Mouse (Mus musculus): ENCODE results near the gene Clgn. TPM values are rescaled to one million over a fixed set of nuclear protein-coding genes. Genes with fewer than 3 reads are reported as not detected.
A peak's percentile ranks its signal among the peaks of the same experiment; 100 is the strongest.
"Not testable (repeated sequence)": the region's sequence is repeated elsewhere in the genome, so short reads cannot be mapped to it uniquely, and the experiment has no call there.

The Clgn gene
- polyA plus RNA-seq, 1 experiment from 2014 or later: 2.9 TPM

GRCm38 (mm10) chr8:83428621-83429020 is 39.0 kb downstream of the Clgn start:
- not testable (repeated sequence) for DNase-seq (ENCODE audit: low spot score); H3K27ac ChIP-seq; H3K27me3 ChIP-seq (ENCODE audit: insufficient read depth, poor library complexity, severe bottlenecking); H3K4me1 ChIP-seq (replicated peaks); H3K4me3 ChIP-seq; H3K9me3 ChIP-seq
- peaks cover 12% of the 10 kb centered on the region for H3K36me3 ChIP-seq
- 92% methylated on average over 3 of the region's 3 CpGs for WGBS

DNA sequence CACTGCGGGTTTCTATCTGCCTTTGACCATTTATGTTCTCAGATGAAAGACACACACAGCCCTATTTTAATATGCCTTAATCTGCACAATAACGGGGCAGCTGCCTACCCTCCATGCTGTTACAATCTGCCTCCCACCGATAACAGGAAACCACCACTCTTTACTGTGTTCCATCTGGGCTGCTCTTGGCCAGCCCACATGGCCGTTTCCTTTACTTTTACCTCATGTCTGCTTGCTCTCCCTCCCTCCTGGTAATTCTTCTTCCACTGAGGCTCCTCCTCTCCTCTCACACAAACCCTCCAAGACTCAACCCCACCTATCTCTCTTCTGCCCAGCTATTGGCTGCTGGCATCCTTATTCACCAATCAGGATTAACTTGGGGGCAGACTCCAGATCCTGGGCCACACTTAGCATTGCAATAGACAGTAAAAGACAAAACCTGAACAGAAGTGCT is 39.4 kb downstream of the Clgn start:
- peaks cover 5% of the 10 kb centered on the region; the same call in 1 of the 2 replicates for H3K4me1 ChIP-seq (replicated peaks)
- H3K9me3 ChIP-seq: no peaks in the 10 kb centered on the region
- no peaks in the 10 kb centered on the region for H3K27me3 ChIP-seq (ENCODE audit: insufficient read depth, poor library complexity, severe bottlenecking)
- H3K27ac ChIP-seq: no peak overlapping the region
- 67% methylated on average over 4 of the region's 4 CpGs for WGBS
- H3K4me3 ChIP-seq: no peak overlapping the region
- no peak for DNase-seq (ENCODE audit: low spot score)
- H3K36me3 ChIP-seq: peaks cover 16% of the 10 kb centered on the region

DNA sequence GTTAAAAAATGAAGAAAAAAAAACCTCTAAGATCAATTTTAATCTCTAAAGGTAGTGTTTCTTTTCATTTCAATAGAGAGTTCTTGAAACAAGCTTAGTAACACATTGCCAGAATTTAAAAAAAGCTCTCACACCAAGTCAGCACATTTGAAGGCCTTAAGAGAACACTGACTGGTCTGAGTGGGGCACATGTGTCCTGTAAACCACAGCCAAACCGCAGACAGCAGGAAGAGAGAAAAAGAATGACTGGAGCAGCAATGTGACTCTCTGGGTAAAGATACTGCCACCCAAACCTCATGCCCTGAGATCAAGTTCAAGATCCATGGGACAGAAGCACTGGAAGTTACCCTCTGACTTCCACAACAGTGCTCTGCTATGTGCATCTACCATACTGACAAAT is 47.4 kb downstream of the Clgn start:
- peaks cover 42% of the 10 kb centered on the region for H3K36me3 ChIP-seq
- no peak for DNase-seq (ENCODE audit: low spot score)
- no peaks in the 10 kb centered on the region for H3K9me3 ChIP-seq
- no peak overlapping the region for H3K4me3 ChIP-seq
- no peak overlapping the region for H3K27ac ChIP-seq
- H3K4me1 ChIP-seq (replicated peaks): peaks cover 15% of the 10 kb centered on the region
- WGBS: 77% methylated on average over 1 of the region's 1 CpGs
- H3K27me3 ChIP-seq (ENCODE audit: insufficient read depth, poor library complexity, severe bottlenecking): no peaks in the 10 kb centered on the region

DNA sequence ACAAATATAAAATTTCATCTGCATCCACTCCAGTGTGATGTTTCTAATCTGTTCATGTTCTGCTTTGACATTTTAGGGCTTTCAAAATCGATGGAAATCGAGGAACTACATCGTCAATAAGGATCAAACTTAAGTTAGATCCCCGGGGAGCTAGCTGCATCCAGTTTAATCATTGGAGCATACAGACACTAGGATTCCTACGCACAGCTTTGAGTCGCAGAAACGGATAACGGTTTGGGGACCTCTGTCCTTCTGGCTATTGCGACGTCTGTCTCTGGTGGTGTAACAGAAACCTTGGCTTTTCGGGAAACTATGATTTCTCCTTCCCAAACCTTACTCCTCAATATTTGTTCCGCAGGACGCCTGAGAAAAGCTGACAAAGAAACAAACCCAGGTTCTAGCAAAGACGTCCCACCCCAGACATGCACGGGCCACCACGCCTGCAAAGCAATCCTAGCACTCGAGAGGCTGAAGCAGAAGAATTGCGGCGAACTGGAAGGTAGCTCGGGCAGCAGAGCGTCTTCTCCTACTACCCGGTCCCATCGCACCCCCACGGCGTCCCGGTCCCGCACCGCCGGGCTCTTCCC is 52.1 kb downstream of the Clgn start:
- Histone ChIP-seq H3K4me1 (replicated peaks) (peaks cover 20% of the 10 kb centered on the region), H3K27ac (peak overlapping the region; percentile 96), H3K4me3 (peak overlapping the region; percentile 90), H3K9me3 (no peaks in the 10 kb centered on the region), H3K36me3 (peaks cover 14% of the 10 kb centered on the region), H3K27me3 (ENCODE audit: insufficient read depth, poor library complexity, severe bottlenecking) (no peaks in the 10 kb centered on the region)
- WGBS: 2% methylated on average over 29 of the region's 29 CpGs
- no peak for DNase-seq (ENCODE audit: low spot score)

GRCm38 (mm10) chr8:83442243-83443051 is 52.8 kb downstream of the Clgn start:
- peak overlapping the region; percentile 96 for H3K27ac ChIP-seq
- H3K27me3 ChIP-seq (ENCODE audit: insufficient read depth, poor library complexity, severe bottlenecking): no peaks in the 10 kb centered on the region
- no peaks in the 10 kb centered on the region for H3K9me3 ChIP-seq
- peaks cover 7% of the 10 kb centered on the region for H3K36me3 ChIP-seq
- peaks cover 20% of the 10 kb centered on the region for H3K4me1 ChIP-seq (replicated peaks)
- WGBS: under 1% methylated on average over 64 of the region's 64 CpGs
- peak overlapping the region; percentile 90 for H3K4me3 ChIP-seq
- DNase-seq (ENCODE audit: low spot score): peak; percentile 99

GRCm38 (mm10) chr8:83443052-83443400 is 53.4 kb downstream of the Clgn start:
- no peak for DNase-seq (ENCODE audit: low spot score)
- 36% methylated on average over 5 of the region's 5 CpGs for WGBS
- peaks cover 20% of the 10 kb centered on the region for H3K4me1 ChIP-seq (replicated peaks)
- no peaks in the 10 kb centered on the region for H3K9me3 ChIP-seq
- no peaks in the 10 kb centered on the region for H3K27me3 ChIP-seq (ENCODE audit: insufficient read depth, poor library complexity, severe bottlenecking)
- H3K4me3 ChIP-seq: peak overlapping the region; percentile 90
- peaks cover 1% of the 10 kb centered on the region for H3K36me3 ChIP-seq
- peak overlapping the region; percentile 96 for H3K27ac ChIP-seq

DNA sequence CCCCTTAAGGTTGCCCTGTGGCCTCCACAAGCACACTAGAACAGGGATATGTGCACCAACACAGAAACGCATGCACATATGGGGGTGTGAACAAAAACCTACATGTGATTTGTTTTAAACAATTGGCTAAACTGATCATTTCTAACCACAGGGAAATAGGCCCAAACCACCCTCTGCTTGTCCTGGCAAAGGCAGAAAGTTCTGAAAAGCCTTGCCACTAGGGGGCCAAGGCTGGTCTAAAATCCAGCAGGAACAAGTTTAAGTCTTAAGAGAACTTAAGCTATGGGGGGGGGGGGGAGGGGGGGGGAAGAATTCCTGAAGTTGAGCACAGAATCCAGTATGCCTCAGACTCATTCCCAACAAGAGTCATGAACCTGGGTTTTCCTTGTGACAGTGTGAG is 60.3 kb downstream of the Clgn start:
- no peaks in the 10 kb centered on the region for H3K9me3 ChIP-seq
- no peak overlapping the region for H3K27ac ChIP-seq
- H3K36me3 ChIP-seq: no peaks in the 10 kb centered on the region
- H3K4me3 ChIP-seq: no peak overlapping the region
- WGBS: 76% methylated on average over 1 of the region's 1 CpGs
- peak; percentile 28 for DNase-seq (ENCODE audit: low spot score)
- H3K27me3 ChIP-seq (ENCODE audit: insufficient read depth, poor library complexity, severe bottlenecking): no peaks in the 10 kb centered on the region
- peaks cover 6% of the 10 kb centered on the region; the same call in 1 of the 2 replicates for H3K4me1 ChIP-seq (replicated peaks)

GRCm38 (mm10) chr8:83451056-83451455 is 61.4 kb downstream of the Clgn start:
- Histone ChIP-seq H3K27me3 (ENCODE audit: insufficient read depth, poor library complexity, severe bottlenecking) (no peaks in the 10 kb centered on the region), H3K4me1 (replicated peaks) (peaks cover 6% of the 10 kb centered on the region; the same call in 1 of the 2 replicates), H3K36me3 (no peaks in the 10 kb centered on the region), H3K27ac (no peak overlapping the region), H3K9me3 (0 out of 2 replicates have a peak, but pooled peaks cover 1% of the 10 kb centered on the region), H3K4me3 (no peak overlapping the region)
- 30% methylated on average over 3 of the region's 3 CpGs for WGBS
- DNase-seq (ENCODE audit: low spot score): no peak

DNA sequence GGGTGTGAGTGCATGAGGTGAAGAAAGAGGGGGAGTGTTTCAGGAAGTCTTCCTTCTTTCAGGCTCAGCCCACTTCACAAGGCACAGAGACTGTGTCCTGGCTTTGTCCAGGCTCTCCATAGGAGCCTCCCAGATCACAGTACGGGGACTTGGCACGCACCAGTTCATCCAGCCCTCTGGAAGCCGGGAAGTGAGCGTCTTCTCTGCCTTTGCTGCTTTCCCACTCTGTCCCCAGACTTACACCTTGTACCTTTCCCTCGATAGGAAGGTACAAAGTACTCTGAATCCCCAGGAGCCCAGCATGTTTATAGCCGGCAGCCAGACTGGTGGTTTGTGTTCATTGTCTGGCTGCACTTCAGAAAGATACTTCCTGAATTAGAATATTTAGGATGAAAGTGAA is 67.5 kb downstream of the Clgn start:
- Histone ChIP-seq H3K9me3 (0 out of 2 replicates have a peak, but pooled peaks cover 3% of the 10 kb centered on the region), H3K4me1 (replicated peaks) (peaks cover 6% of the 10 kb centered on the region; the same call in 1 of the 2 replicates), H3K4me3 (no peak overlapping the region), H3K27ac (no peak overlapping the region), H3K27me3 (ENCODE audit: insufficient read depth, poor library complexity, severe bottlenecking) (no peaks in the 10 kb centered on the region), H3K36me3 (no peaks in the 10 kb centered on the region)
- no peak for DNase-seq (ENCODE audit: low spot score)
- 54% methylated on average over 6 of the region's 6 CpGs for WGBS

- DNase-seq (ENCODE audit: low spot score): no peak
- 0 out of 2 replicates have a peak, but pooled peaks cover 3% of the 10 kb centered on the region for H3K9me3 ChIP-seq
- 86% methylated on average over 14 of the region's 14 CpGs for WGBS
- H3K27me3 ChIP-seq (ENCODE audit: insufficient read depth, poor library complexity, severe bottlenecking): no peaks in the 10 kb centered on the region
- no peak within 1 kb of the TSS for H3K27ac ChIP-seq
- no peak within 1 kb of the TSS for H3K4me3 ChIP-seq
- no peaks in the 10 kb centered on the region for H3K36me3 ChIP-seq
- peaks cover 6% of the 10 kb centered on the region; the same call in 1 of the 2 replicates for H3K4me1 ChIP-seq (replicated peaks)
Observed at GRCm38 (mm10) chr8:83458222-83458621, 68.6 kb downstream of the Clgn start, which contains the start of gene Scoc. Gene Scoc (minus strand): TSS chr8:83458391.

DNA sequence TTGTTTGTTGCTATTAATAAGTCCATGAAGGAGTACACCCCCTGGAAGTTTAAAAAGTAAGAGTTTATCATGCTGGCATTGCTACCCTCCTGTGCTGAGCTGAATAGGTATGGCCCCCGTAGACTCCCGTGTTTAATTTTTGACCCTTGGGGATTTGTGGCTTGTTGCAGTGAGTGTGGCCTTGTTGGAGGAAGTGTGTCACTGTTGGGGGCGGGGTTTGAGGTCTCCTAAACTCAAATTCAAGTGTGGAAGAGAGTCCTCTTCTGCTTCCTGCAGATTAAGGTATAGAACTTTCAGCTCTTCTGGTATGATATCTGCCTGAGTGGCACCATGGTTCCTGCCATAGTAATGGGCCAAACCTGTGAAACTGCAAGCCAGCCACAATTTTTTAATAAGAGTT is 69.9 kb downstream of the Clgn start:
- WGBS: 79% methylated on average over 3 of the region's 3 CpGs
- no peaks in the 10 kb centered on the region for H3K4me1 ChIP-seq (replicated peaks)
- no peak overlapping the region for H3K27ac ChIP-seq
- no peak overlapping the region for H3K4me3 ChIP-seq
- no peaks in the 10 kb centered on the region for H3K36me3 ChIP-seq
- no peak for DNase-seq (ENCODE audit: low spot score)
- H3K9me3 ChIP-seq: 0 out of 2 replicates have a peak, but pooled peaks cover 3% of the 10 kb centered on the region
- H3K27me3 ChIP-seq (ENCODE audit: insufficient read depth, poor library complexity, severe bottlenecking): no peaks in the 10 kb centered on the region

Data from hindbrain, embryonic 10.5 days (tissue).